Comparison of ENCODE assay signal across 26 mouse cellular contexts in the genomic region with DNA sequence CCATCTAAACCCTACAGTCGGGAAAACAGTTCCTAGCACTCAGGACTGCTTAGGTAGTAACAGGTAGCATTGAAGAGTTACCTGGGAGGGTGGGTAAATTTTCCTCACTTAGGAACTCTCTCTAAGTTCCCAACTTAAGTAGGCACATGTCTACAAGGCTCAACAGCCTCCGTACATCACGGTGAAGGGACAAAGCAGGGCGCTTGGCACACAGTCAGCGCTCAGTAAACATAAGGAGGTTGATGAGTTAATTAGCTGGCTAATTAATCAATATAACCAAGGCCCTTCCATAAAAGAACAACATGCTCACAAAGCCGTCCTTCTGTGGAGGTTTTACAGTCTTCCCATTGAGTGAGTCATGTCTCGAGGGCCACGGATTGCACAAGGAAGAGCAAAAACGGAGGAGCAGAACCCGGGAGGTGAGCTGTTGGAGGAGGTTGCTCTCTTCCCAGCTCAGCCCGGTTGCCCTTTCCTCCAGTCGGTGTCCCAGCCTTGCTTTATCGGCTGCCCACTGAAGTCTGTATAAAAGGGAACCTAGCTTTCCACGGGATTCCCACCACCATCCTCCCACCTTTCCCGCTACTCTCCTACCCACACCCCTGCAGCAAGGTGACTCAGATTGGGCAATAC.
DNase-seq lines count a peak whose midpoint lies in the region; ATAC-seq lines count a peak whose summit lies in the region.
"Had no signal": no experiment of that assay in that cellular context is flagged by ENCODE, and none has a peak within 500 bp of the region (broad histone marks: within the 10 kb centered on the region; RNA-seq: fewer than 3 reads in every experiment).

No protein-coding gene starts in this region.

- H3K36me3 ChIP-seq in forebrain, embryonic 14.5 days (ENCODE audit: control insufficient read depth, insufficient read depth, low read length): no peaks in the 10 kb centered on the region
- H3K36me3 ChIP-seq in forebrain, embryonic 16.5 days (ENCODE audit: control insufficient read depth, insufficient read depth): no peaks in the 10 kb centered on the region
- no peaks in the 10 kb centered on the region for H3K36me3 ChIP-seq in intestine, embryonic 16.5 days (ENCODE audit: control insufficient read depth, insufficient read depth, low read length)
- no peaks in the 10 kb centered on the region for H3K36me3 ChIP-seq in midbrain, embryonic 13.5 days
- H3K36me3 ChIP-seq: G1E; heart, embryonic 12.5 days; hindbrain, embryonic 13.5 days; limb, embryonic 13.5 days; lung, embryonic 15.5 days; neural tube, embryonic 13.5 days had no signal

- 47% methylated on average over 15 of the region's 15 CpGs for WGBS in forebrain, embryonic 14.5 days
- 39% methylated on average over 15 of the region's 15 CpGs for WGBS in forebrain, embryonic 16.5 days
- WGBS in intestine, embryonic 16.5 days: 72% methylated on average over 15 of the region's 15 CpGs
- 87% methylated on average over 15 of the region's 15 CpGs for WGBS in midbrain, embryonic 13.5 days

- ATAC-seq in forebrain, embryonic 14.5 days: peak; percentile 60; the same call in 1 of the 2 replicates
- no peak for ATAC-seq in forebrain, embryonic 16.5 days
- ATAC-seq in intestine, embryonic 16.5 days: peak; percentile 79
- no peak for ATAC-seq in midbrain, embryonic 13.5 days

- peak; percentile 70 for DNase-seq in adrenal gland, adult 2 months
- DNase-seq in adrenal gland, postnatal 10 days: no peak
- peak; percentile 76 for DNase-seq in forebrain, embryonic 14.5 days (ENCODE audit: low spot score)
- DNase-seq in retina, postnatal 1 day: no peak
- DNase-seq: cerebellum, adult 2 months; cerebellum, postnatal 14 days; gastrocnemius, postnatal 14 days; heart, postnatal 4 days; kidney, adult 8-10 months; kidney, postnatal 4 days; lung, postnatal 36 days; thymus, postnatal 14 days had no signal

- H3K9ac ChIP-seq in forebrain, embryonic 14.5 days (ENCODE audit: low read length): no peak overlapping the region
- no peak overlapping the region for H3K9ac ChIP-seq in forebrain, embryonic 16.5 days (replicated peaks; ENCODE audit: low read depth, low read length)
- H3K9ac ChIP-seq in intestine, embryonic 16.5 days (ENCODE audit: low read depth, low read length): no peak overlapping the region
- no peak overlapping the region for H3K9ac ChIP-seq in midbrain, embryonic 13.5 days (replicated peaks)
- H3K9ac ChIP-seq: heart, embryonic 12.5 days; hindbrain, embryonic 13.5 days; limb, embryonic 13.5 days; lung, embryonic 15.5 days; neural tube, embryonic 13.5 days had no signal

- no peak overlapping the region for H3K4me2 ChIP-seq in forebrain, embryonic 14.5 days (ENCODE audit: low read length)
- H3K4me2 ChIP-seq in forebrain, embryonic 16.5 days (ENCODE audit: low read length): no peak overlapping the region
- H3K4me2 ChIP-seq in intestine, embryonic 16.5 days (ENCODE audit: low read depth, low read length): no peak overlapping the region
- no peak overlapping the region for H3K4me2 ChIP-seq in midbrain, embryonic 13.5 days (replicated peaks)
- H3K4me2 ChIP-seq: heart, embryonic 12.5 days; hindbrain, embryonic 13.5 days; limb, embryonic 13.5 days; liver, embryonic 11.5 days; lung, embryonic 15.5 days; midbrain, embryonic 11.5 days; neural tube, embryonic 13.5 days had no signal

- H3K27ac ChIP-seq in forebrain, embryonic 14.5 days (ENCODE audit: low read depth, low read length): no peak overlapping the region
- no peak overlapping the region for H3K27ac ChIP-seq in forebrain, embryonic 16.5 days (ENCODE audit: low read length)
- H3K27ac ChIP-seq in intestine, embryonic 16.5 days (ENCODE audit: low read length): peak overlapping the region; percentile 20; the same call in 1 of the 2 replicates
- H3K27ac ChIP-seq in midbrain, embryonic 13.5 days: no peak overlapping the region
- H3K27ac ChIP-seq: hindbrain, embryonic 13.5 days; kidney, postnatal 0 days; limb, embryonic 13.5 days; lung, embryonic 15.5 days; neural tube, embryonic 13.5 days had no signal

- H3K27me3 ChIP-seq in forebrain, embryonic 14.5 days (replicated peaks; ENCODE audit: control insufficient read depth, insufficient read depth, low read length): no peaks in the 10 kb centered on the region; the same call in 1 of the 2 replicates
- H3K27me3 ChIP-seq in forebrain, embryonic 16.5 days (replicated peaks; ENCODE audit: control insufficient read depth, insufficient read depth, low read length): peaks cover 15% of the 10 kb centered on the region
- no peaks in the 10 kb centered on the region for H3K27me3 ChIP-seq in intestine, embryonic 16.5 days (replicated peaks; ENCODE audit: control insufficient read depth, insufficient read depth, low read length)
- peaks cover 18% of the 10 kb centered on the region for H3K27me3 ChIP-seq in midbrain, embryonic 13.5 days
- H3K27me3 ChIP-seq: heart, embryonic 12.5 days; hindbrain, embryonic 13.5 days; limb, embryonic 13.5 days; lung, embryonic 15.5 days; neural tube, embryonic 13.5 days had no signal

- no peaks in the 10 kb centered on the region for H3K9me3 ChIP-seq in forebrain, embryonic 14.5 days (replicated peaks; ENCODE audit: control insufficient read depth, low read length)
- no peaks in the 10 kb centered on the region for H3K9me3 ChIP-seq in forebrain, embryonic 16.5 days (ENCODE audit: control insufficient read depth, low read length)
- no peaks in the 10 kb centered on the region for H3K9me3 ChIP-seq in intestine, embryonic 16.5 days (ENCODE audit: control insufficient read depth, low read length)
- H3K9me3 ChIP-seq in midbrain, embryonic 13.5 days: no peaks in the 10 kb centered on the region
- H3K9me3 ChIP-seq: G1E; heart, embryonic 12.5 days; hindbrain, embryonic 13.5 days; limb, embryonic 13.5 days; lung, embryonic 15.5 days; neural tube, embryonic 13.5 days had no signal

- no peak overlapping the region for H3K4me3 ChIP-seq in forebrain, embryonic 14.5 days (ENCODE audit: low read depth, low read length)
- no peak overlapping the region for H3K4me3 ChIP-seq in forebrain, embryonic 16.5 days (replicated peaks; ENCODE audit: low read length)
- no peak overlapping the region for H3K4me3 ChIP-seq in intestine, embryonic 16.5 days (ENCODE audit: low read length)
- H3K4me3 ChIP-seq in midbrain, embryonic 13.5 days (replicated peaks): no peak overlapping the region
- H3K4me3 ChIP-seq: erythroblast, embryonic 14.5 days; heart, embryonic 12.5 days; hindbrain, embryonic 13.5 days; limb, embryonic 13.5 days; lung, embryonic 15.5 days; myocyte; neural tube, embryonic 13.5 days had no signal

- no peaks in the 10 kb centered on the region for H3K4me1 ChIP-seq in forebrain, embryonic 14.5 days (ENCODE audit: control insufficient read depth, insufficient read depth, low read length)
- H3K4me1 ChIP-seq in forebrain, embryonic 16.5 days (replicated peaks; ENCODE audit: control insufficient read depth, insufficient read depth, low read length): no peaks in the 10 kb centered on the region
- H3K4me1 ChIP-seq in intestine, embryonic 16.5 days (ENCODE audit: control insufficient read depth, insufficient read depth, low read length): peaks cover 8% of the 10 kb centered on the region; the same call in 1 of the 2 replicates
- peaks cover 6% of the 10 kb centered on the region; the same call in 1 of the 2 replicates for H3K4me1 ChIP-seq in midbrain, embryonic 13.5 days (replicated peaks)
- H3K4me1 ChIP-seq: hindbrain, embryonic 13.5 days had no signal

Comparison
In these comparisons a context has a peak if more than half of its experiments do, and no peak if none do; other contexts are left out.
1. DNase-seq: peak in adrenal gland, adult 2 months (single experiment) and forebrain, embryonic 14.5 days (single experiment); none in adrenal gland, postnatal 10 days (single experiment) and retina, postnatal 1 day (single experiment).
2. ATAC-seq: peak in forebrain, embryonic 14.5 days (single experiment) and intestine, embryonic 16.5 days (single experiment); none in forebrain, embryonic 16.5 days (single experiment) and midbrain, embryonic 13.5 days (single experiment).